ENCODE assay signal across 8 mouse cellular contexts in the genomic region with DNA sequence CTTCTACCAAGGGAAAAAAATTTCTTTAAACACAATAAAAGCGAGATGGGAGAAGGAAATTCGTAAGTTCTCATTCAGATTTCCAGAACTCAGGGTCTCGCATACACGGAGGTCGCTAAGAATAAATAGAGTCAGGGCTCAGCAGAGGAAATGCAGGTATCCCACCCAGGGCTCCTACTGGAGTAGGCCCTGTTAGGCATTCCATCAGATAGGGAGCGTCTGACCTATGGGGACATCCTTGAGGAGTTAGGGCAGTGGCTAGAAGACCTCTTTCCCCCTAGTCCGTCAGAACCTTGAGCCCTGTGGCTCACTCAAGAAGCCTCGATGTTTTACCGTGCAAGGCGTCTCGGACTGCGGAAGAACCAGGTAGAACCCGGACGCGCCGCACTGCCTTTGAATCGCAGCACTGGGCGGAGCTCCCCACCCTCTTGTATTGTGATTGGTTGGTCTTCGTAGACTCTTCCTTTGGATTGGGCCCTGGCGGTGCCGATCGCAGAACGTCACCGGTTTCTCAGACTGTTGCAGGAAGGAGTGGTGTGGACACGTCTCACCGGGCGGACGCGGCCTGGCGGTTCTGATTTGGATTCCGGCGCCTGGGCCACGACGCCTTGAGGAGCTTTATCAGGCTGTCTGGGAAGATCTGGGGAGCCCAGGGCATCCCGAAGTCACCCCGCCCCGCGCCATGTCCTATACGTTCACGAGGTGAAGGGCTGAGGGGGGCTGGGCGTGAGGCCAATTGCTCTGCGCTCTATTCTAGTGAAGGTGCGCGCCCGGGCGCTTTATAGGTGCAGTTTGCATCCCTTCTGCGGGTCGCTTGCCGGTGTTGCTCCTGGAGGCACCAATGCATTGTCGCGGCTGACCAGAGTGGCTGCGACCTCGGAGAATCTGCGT. TPM values are rescaled to one million over a fixed set of nuclear protein-coding genes. Genes with fewer than 3 reads are reported as not detected.
DNase-seq lines count a peak whose midpoint lies in the region; ATAC-seq lines count a peak whose summit lies in the region.

A gene (plus strand): TSS at position 506 of the 891 bp plus-strand sequence.

- peaks cover 5% of the 10 kb centered on the region; the same call in 1 of the 2 replicates for H3K4me1 ChIP-seq in intestine, embryonic 14.5 days (replicated peaks; ENCODE audit: control insufficient read depth, insufficient read depth, low read length)

- peaks cover 7% of the 10 kb centered on the region for H3K36me3 ChIP-seq in intestine, embryonic 14.5 days (ENCODE audit: control insufficient read depth, insufficient read depth, low read length)

- H3K27ac ChIP-seq in intestine, embryonic 14.5 days (ENCODE audit: low read depth): peak within 1 kb of the TSS; percentile 67; the same call in 1 of the 2 replicates

- intact Hi-C loops in left cerebral cortex, postnatal 14 days (cut with DNase I): loop anchor here (10.0 kb wide), 1 partner anchor 153 kb away; no protein-coding TSS in a partner anchor

- peak within 1 kb of the TSS; percentile 79 for H3K4me3 ChIP-seq in intestine, embryonic 14.5 days (ENCODE audit: low read depth, low read length)

- H3K27me3 ChIP-seq in intestine, embryonic 14.5 days (replicated peaks; ENCODE audit: control insufficient read depth, insufficient read depth, low read length): no peaks in the 10 kb centered on the region

- no peaks in the 10 kb centered on the region for H3K9me3 ChIP-seq in intestine, embryonic 14.5 days (ENCODE audit: control insufficient read depth, low read length)

- peak within 1 kb of the TSS; percentile 70 for H3K9ac ChIP-seq in intestine, embryonic 14.5 days (ENCODE audit: low read length)

- peak; percentile 100 for ATAC-seq in intestine, embryonic 14.5 days (replicated peaks; ENCODE audit: low FRiP score, low TSS enrichment, low read depth)

- H3K4me2 ChIP-seq in intestine, embryonic 14.5 days (ENCODE audit: low read length): peak within 1 kb of the TSS; percentile 62

- under 1% methylated on average over 51 of the region's 54 CpGs for WGBS in intestine, embryonic 14.5 days

- peak; percentile 89 to 93 for DNase-seq in adrenal gland, adult 18-20 months (ENCODE audit: low spot score in 2 of 2)
- peak; percentile 94 for DNase-seq in embryo, embryonic 11 days
- DNase-seq in gastrocnemius, postnatal 25 days: peak; percentile 93
- DNase-seq in intestine, embryonic 14.5 days (ENCODE audit: low spot score): peak; percentile 98
- DNase-seq in left cerebral cortex, postnatal 14 days (ENCODE audit: low spot score in 2 of 2): peak; percentile 96
- DNase-seq in mesoderm, embryonic 11.5 days (ENCODE audit: low read depth, low spot score): peak; percentile 95
- peak; percentile 94 for DNase-seq in right cerebral cortex, postnatal 36 days (ENCODE audit: low spot score in 2 of 2)
- DNase-seq in yolk sac, embryonic 10.5 days (ENCODE audit: low spot score): peak; percentile 95

RNA-seq across cellular contexts. Expression of the gene that starts here (rescaled TPM):
- total RNA-seq in adrenal gland, adult 18-20 months (2021): 10 to 100 TPM; 16.9 to 24.7 TPM
- 1 to 10 TPM; 3.2 to 5.0 TPM for total RNA-seq in gastrocnemius, postnatal 25 days (2021)
- polyA plus RNA-seq in intestine, embryonic 14.5 days (2014; fragmentation: Nextera tagmentation; extraction: Ambion mirVana): 16.5 and 20.6 TPM in 2 replicates
- total RNA-seq in left cerebral cortex, postnatal 14 days (2021): 10 to 100 TPM; 16.7 TPM

Comparison
In these comparisons a context has a peak if more than half of its experiments do, and no peak if none do; other contexts are left out.
1. Peak in every context shown above with its lines: DNase-seq, ATAC-seq, H3K4me3 ChIP-seq and H3K27ac ChIP-seq.